ENCODE assay signal across 8 mouse cellular contexts in the genomic region with DNA sequence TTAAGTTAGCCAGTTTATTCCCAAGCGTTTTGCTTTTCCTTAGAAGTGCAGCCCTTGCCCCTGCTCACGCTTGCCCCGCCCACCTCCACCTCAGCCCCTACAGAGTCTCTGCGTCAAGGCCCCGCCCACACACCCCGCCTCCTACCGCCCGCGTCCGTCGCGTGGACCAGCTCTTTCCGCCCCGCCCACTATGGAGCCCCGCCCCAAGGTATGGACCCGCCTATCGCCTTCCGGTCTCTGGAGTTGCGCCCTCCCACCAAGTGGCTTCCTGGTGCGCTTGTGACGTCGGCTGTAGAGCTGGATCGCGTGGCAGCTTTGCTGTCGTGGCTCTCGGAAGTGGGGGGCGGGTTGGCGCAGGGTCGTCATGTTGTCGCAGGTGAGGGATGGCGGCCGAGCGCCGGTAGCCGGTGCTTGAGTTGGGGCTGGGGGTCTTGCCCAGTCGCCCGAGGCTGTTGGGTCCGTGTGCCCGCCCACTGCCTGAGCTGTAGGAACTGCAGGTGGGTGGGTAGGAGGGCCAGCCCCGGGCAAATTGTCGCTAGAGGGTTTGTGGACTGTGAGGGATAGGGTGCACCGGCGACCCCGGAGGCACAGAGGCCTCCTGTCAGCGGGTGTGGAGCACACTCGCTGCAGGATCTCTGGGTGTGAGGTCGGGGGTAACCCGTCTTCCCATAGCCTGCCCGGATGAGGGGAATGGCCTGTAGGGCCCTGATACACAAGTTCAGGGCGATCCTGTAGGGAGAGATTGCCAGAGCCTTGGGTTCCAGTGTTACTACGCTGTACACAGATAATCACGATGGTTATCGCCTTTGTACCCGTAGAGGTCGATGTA. TPM values are rescaled to one million over a fixed set of nuclear protein-coding genes. Genes with fewer than 3 reads are reported as not detected.
DNase-seq lines count a peak whose midpoint lies in the region; ATAC-seq lines count a peak whose summit lies in the region.

Tvp23b (plus strand) TSS at position 236 of the 829 bp plus-strand sequence.

- peak; percentile 98 for DNase-seq in adipocyte (ENCODE audit: low spot score)
- DNase-seq in embryo, embryonic 10 days (ENCODE audit: low spot score), result peak; percentile 98
- peak; percentile 100 for DNase-seq in gastrocnemius, postnatal 10 days
- DNase-seq in induced T-regulatory cell, adult 2 months (ENCODE audit: low read depth), result peak; percentile 100
- DNase-seq in left cerebral cortex, adult 9 months (ENCODE audit: low spot score in 2 of 2), result peak; percentile 88 to 97
- peak; percentile 100 for DNase-seq in right cerebral cortex, postnatal 14 days
- DNase-seq in urinary bladder, postnatal 36 days (ENCODE audit: low spot score in 2 of 2), result peak; percentile 97 to 99

- peak; percentile 89 for ATAC-seq in megakaryocyte progenitor cell, adult 5-6 weeks (replicated peaks; ENCODE audit: poor library complexity)

RNA-seq across cellular contexts. Expression of gene Tvp23b, which starts in this region (rescaled TPM):
- total RNA-seq in gastrocnemius, postnatal 10 days (2021), result 10 to 100 TPM; 11.3 to 15.2 TPM
- total RNA-seq in megakaryocyte progenitor cell, adult 5-6 weeks (2015), result 42.3 and 46.6 TPM in 2 replicates
- total RNA-seq in megakaryocyte progenitor cell, adult 5-6 weeks (2017), result 37.7 and 41.9 TPM in 2 replicates

Comparison
In these comparisons a context has a peak if more than half of its experiments do, and no peak if none do; other contexts are left out.
1. Peak in every context shown above with its lines: DNase-seq and ATAC-seq.